Mouse (Mus musculus): ENCODE data around the gene BC067074.
"Not testable (repeated sequence)": the region's sequence is repeated elsewhere in the genome, so short reads cannot be mapped to it uniquely, and the experiment has no call there.

Gene BC067074

GRCm38 (mm10) chr13:113379766-113380309, 86.9 kb downstream of the BC067074 start:
- DNase-seq = no peak

- DNase-seq = no peak
Observed at GRCm38 (mm10) chr13:113381710-113382109, 88.8 kb downstream of the BC067074 start.

GRCm38 (mm10) chr13:113382201-113382600, 89.2 kb downstream of the BC067074 start:
- no peak for DNase-seq

GRCm38 (mm10) chr13:113382770-113383169, 89.8 kb downstream of the BC067074 start:
- DNase-seq = not testable (repeated sequence)

GRCm38 (mm10) chr13:113393386-113393785, 100.4 kb downstream of the BC067074 start:
- DNase-seq = no peak

- DNase-seq = no peak
Observed at GRCm38 (mm10) chr13:113394591-113394990, 101.6 kb downstream of the BC067074 start.

- no peak for DNase-seq
Observed at GRCm38 (mm10) chr13:113397006-113397520, 104.1 kb downstream of the BC067074 start.

- DNase-seq = no peak
Observed at GRCm38 (mm10) chr13:113401373-113402010, 108.5 kb downstream of the BC067074 start.

GRCm38 (mm10) chr13:113403706-113404105, 110.7 kb downstream of the BC067074 start:
- no peak for DNase-seq

- DNase-seq = no peak
Observed at GRCm38 (mm10) chr13:113404172-113404571, 111.2 kb downstream of the BC067074 start.

- DNase-seq = peak; percentile 35
Observed at GRCm38 (mm10) chr13:113409941-113410340, 117.0 kb downstream of the BC067074 start.

- no peak for DNase-seq
Observed at GRCm38 (mm10) chr13:113415527-113415926, 122.6 kb downstream of the BC067074 start.

- no peak for DNase-seq
Observed at GRCm38 (mm10) chr13:113416986-113417385, 124.0 kb downstream of the BC067074 start.

- peak; percentile 54 for DNase-seq
Observed at GRCm38 (mm10) chr13:113417757-113418483, 125.0 kb downstream of the BC067074 start.

- DNase-seq = no peak
Observed at GRCm38 (mm10) chr13:113418632-113419031, 125.7 kb downstream of the BC067074 start.

GRCm38 (mm10) chr13:113421472-113421871, 128.5 kb downstream of the BC067074 start:
- no peak for DNase-seq

GRCm38 (mm10) chr13:113423825-113424224, 130.9 kb downstream of the BC067074 start:
- no peak for DNase-seq

GRCm38 (mm10) chr13:113425907-113426306, 132.9 kb downstream of the BC067074 start:
- DNase-seq = no peak
